Mouse (Mus musculus) forebrain, embryonic 11.5 days (tissue): ENCODE measurements around the gene Larp6. TPM values are rescaled to one million over a fixed set of nuclear protein-coding genes. Genes with fewer than 3 reads are reported as not detected.
A peak's percentile ranks its signal among the peaks of the same experiment; 100 is the strongest.

Source experiments
- ATAC-seq: fragments of 200-750 bp; cut with Nextera tagmentation; replicated peaks from 2 replicates; pipeline ENCODE4 v1.8.0; 2017; ENCODE audit warnings: moderate TSS enrichment; ENCODE audit not compliant: low FRiP score
- DNase-seq: peaks from one replicate; pipeline ENCODE4 v3.0.0-alpha.2; 2017; ENCODE audit warnings: low spot score
- H3K27ac ChIP-seq: fragments of 300-500 bp; sonication (generic); 2 replicates; pipeline ENCODE4 v1.5.1; 2014; ENCODE audit warnings: low read depth, low read length
- H3K27me3 ChIP-seq: fragments of 300-500 bp; sonication (generic); 2 replicates; pipeline ENCODE4 v1.6.1; 2014; ENCODE audit warnings: mild to moderate bottlenecking, low read length, mixed read lengths; ENCODE audit not compliant: control insufficient read depth, insufficient read depth
- H3K36me3 ChIP-seq: fragments of 300-500 bp; sonication (generic); 2 replicates; pipeline ENCODE4 v1.6.1; 2014; ENCODE audit warnings: mild to moderate bottlenecking, low read length, moderate library complexity, mixed read lengths; ENCODE audit not compliant: control insufficient read depth, insufficient read depth
- H3K4me1 ChIP-seq: fragments of 300-500 bp; sonication (generic); replicated peaks from 2 replicates; pipeline ENCODE4 v1.6.1; 2014; ENCODE audit warnings: low read length, mixed read lengths; ENCODE audit not compliant: control insufficient read depth, insufficient read depth
- H3K4me2 ChIP-seq: fragments of 300-500 bp; sonication (generic); 2 replicates; pipeline ENCODE4 v1.6.1; 2014; ENCODE audit warnings: low read depth, mild to moderate bottlenecking, low read length, moderate library complexity, mixed read lengths; ENCODE audit not compliant: severe bottlenecking
- H3K4me3 ChIP-seq: fragments of 300-500 bp; sonication (generic); 2 replicates; pipeline ENCODE4 v1.5.1; 2014; ENCODE audit warnings: low read depth, low read length
- H3K9ac ChIP-seq: fragments of 300-500 bp; sonication (generic); 2 replicates; pipeline ENCODE4 v1.6.1; 2014; ENCODE audit warnings: low read length
- H3K9me3 ChIP-seq: fragments of 300-500 bp; sonication (generic); 2 replicates; pipeline ENCODE4 v1.6.1; 2016; ENCODE audit warnings: low read length, mixed read lengths; ENCODE audit not compliant: control insufficient read depth
- WGBS: fragments of 180-500 bp; shearing (Covaris S2); extraction: QIAGEN DNeasy Blood & Tissue Kit; methylation state at CpG from one replicate; pipeline ENCODE4 v1.1.7; 2014; 5-methylcytosine and 5-hydroxymethylcytosine counted together
- polyA plus RNA-seq: library from polyadenylated mRNA; unstranded; fragments of >200 nt; fragmentation: Nextera tagmentation; extraction: Ambion mirVana; gene quantifications from 2 replicates; pipeline ENCODE4 v1.2.1, GENCODE M21; 2014

The Larp6 gene
- polyA plus RNA-seq, 1 experiment from 2014 or later: 1.4 TPM

- DNase-seq: no peak
- no peak overlapping the region for H3K4me2 ChIP-seq
These were observed 6.9 kb downstream of the Larp6 start for GRCm38 (mm10) chr9:60719687-60720086.

DNA sequence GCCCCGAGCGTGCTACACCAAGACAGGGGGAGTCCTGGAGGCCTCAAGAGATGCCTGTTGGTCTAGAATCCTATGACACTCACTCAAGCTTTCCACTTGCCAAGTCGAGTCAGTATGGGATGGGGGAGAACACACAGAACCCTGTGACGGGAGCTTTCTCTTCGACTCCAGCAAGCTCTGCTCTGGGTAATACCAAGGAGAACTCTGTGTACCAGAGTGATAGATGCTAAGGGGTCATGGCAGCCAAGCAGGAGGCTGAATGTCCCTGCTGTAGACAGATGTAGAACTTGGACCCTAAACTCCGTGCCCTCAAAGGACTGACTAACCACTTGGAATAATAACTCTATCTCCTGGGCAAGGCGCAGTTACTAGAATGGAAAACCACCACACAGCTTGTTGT, 12.2 kb downstream of the Larp6 start:
- ATAC-seq (no peak), DNase-seq (no peak)
- 89% methylated on average over 7 of the region's 7 CpGs for WGBS
- no peak overlapping the region for H3K9ac ChIP-seq
- H3K9me3 ChIP-seq: no peaks in the 10 kb centered on the region
- no peaks in the 10 kb centered on the region for H3K36me3 ChIP-seq
- H3K27ac ChIP-seq: no peak overlapping the region
- H3K27me3 ChIP-seq: no peaks in the 10 kb centered on the region
- no peaks in the 10 kb centered on the region for H3K4me1 ChIP-seq
- no peak overlapping the region for H3K4me3 ChIP-seq
- no peak overlapping the region for H3K4me2 ChIP-seq

More at GRCm38 (mm10) chr9:60719687-60720086, 6.9 kb downstream of the Larp6 start:
- Histone ChIP-seq H3K9ac (no peak overlapping the region), H3K4me3 (no peak overlapping the region), H3K4me1 (no peaks in the 10 kb centered on the region), H3K9me3 (no peaks in the 10 kb centered on the region), H3K27ac (no peak overlapping the region), H3K36me3 (no peaks in the 10 kb centered on the region), H3K27me3 (no peaks in the 10 kb centered on the region)
- ATAC-seq: no peak
- 82% methylated on average over 3 of the region's 3 CpGs for WGBS

GRCm38 (mm10) chr9:60734321-60734720, 21.5 kb downstream of the Larp6 start:
- 95% methylated on average over 2 of the region's 2 CpGs for WGBS
- no peaks in the 10 kb centered on the region for H3K4me1 ChIP-seq
- no peak overlapping the region for H3K4me3 ChIP-seq
- no peaks in the 10 kb centered on the region for H3K36me3 ChIP-seq
- H3K27ac ChIP-seq: no peak overlapping the region
- DNase-seq: no peak
- H3K27me3 ChIP-seq: no peaks in the 10 kb centered on the region
- H3K4me2 ChIP-seq: no peak overlapping the region
- H3K9ac ChIP-seq: no peak overlapping the region
- H3K9me3 ChIP-seq: no peaks in the 10 kb centered on the region
- no peak for ATAC-seq

DNA sequence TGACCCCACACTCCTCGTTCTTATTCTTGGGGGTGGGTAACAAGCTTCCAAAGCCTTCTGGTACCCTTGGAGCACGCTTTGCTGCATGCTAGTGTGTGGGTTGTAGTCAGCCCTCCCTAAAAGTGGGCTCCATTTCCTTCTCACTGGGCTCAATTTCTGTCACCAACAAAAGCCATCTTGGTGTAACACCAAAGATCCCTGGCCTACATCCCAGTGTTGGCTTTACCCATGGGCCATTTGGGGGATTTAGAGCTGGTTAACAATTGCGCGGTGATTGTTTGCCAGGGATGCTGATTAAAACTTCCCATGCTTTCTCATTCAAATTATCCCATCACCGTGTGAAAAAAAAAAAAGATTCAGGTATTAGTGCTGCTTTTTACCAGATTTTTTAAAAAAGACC, 26.3 kb downstream of the Larp6 start:
- ATAC-seq: no peak
- Histone ChIP-seq H3K4me1 (no peaks in the 10 kb centered on the region), H3K27ac (no peak overlapping the region), H3K4me2 (no peak overlapping the region), H3K27me3 (no peaks in the 10 kb centered on the region), H3K4me3 (no peak overlapping the region), H3K36me3 (no peaks in the 10 kb centered on the region), H3K9ac (no peak overlapping the region), H3K9me3 (no peaks in the 10 kb centered on the region)
- DNase-seq: no peak
- 85% methylated on average over 5 of the region's 5 CpGs for WGBS

- H3K27me3 ChIP-seq: no peaks in the 10 kb centered on the region
- no peaks in the 10 kb centered on the region for H3K4me1 ChIP-seq
- no peak for ATAC-seq
- WGBS: 84% methylated on average over 10 of the region's 10 CpGs
- H3K9me3 ChIP-seq: no peaks in the 10 kb centered on the region
- no peaks in the 10 kb centered on the region for H3K36me3 ChIP-seq
- H3K4me2 ChIP-seq: no peak overlapping the region
- no peak overlapping the region for H3K4me3 ChIP-seq
- no peak for DNase-seq
- no peak overlapping the region for H3K27ac ChIP-seq
- H3K9ac ChIP-seq: no peak overlapping the region
These were observed 28.6 kb downstream of the Larp6 start for GRCm38 (mm10) chr9:60741436-60741835.

DNA sequence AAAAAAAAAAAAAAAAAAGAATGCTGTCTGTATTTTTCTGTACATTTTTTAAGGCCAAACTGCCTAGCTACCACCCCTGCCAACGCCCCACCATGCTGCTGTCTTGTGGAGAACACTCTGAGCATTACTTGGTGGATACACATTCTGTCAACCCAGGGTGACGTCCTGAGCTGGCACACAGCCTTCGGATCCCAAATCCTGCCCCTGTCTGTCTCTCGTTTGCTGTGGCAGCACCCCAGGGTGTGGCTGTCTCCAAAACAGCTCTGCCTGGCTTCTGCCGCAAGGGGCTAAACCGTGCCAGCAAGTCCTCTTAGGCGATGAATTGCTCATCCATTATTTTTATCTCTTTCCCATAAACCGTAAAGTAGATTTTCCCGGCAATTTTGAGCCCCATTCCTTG, 29.7 kb downstream of the Larp6 start:
- H3K27ac ChIP-seq: no peak overlapping the region
- H3K4me2 ChIP-seq: no peak overlapping the region
- no peak for DNase-seq
- H3K4me1 ChIP-seq: no peaks in the 10 kb centered on the region
- no peak for ATAC-seq
- no peaks in the 10 kb centered on the region for H3K9me3 ChIP-seq
- H3K9ac ChIP-seq: no peak overlapping the region
- H3K4me3 ChIP-seq: no peak overlapping the region
- H3K27me3 ChIP-seq: no peaks in the 10 kb centered on the region
- 76% methylated on average over 9 of the region's 9 CpGs for WGBS
- H3K36me3 ChIP-seq: no peaks in the 10 kb centered on the region

- Histone ChIP-seq H3K9ac (no peak overlapping the region), H3K27me3 (no peaks in the 10 kb centered on the region), H3K4me3 (no peak overlapping the region), H3K4me2 (no peak overlapping the region), H3K4me1 (no peaks in the 10 kb centered on the region), H3K27ac (no peak overlapping the region), H3K36me3 (no peaks in the 10 kb centered on the region), H3K9me3 (no peaks in the 10 kb centered on the region)
- 71% methylated on average over 17 of the region's 17 CpGs for WGBS
- no peak for DNase-seq
- no peak for ATAC-seq
These were observed 30.6 kb downstream of the Larp6 start for GRCm38 (mm10) chr9:60743180-60743900.

- H3K9me3 ChIP-seq: 0 out of 2 replicates have a peak, but pooled peaks cover 2% of the 10 kb centered on the region
- no peak for ATAC-seq
- H3K4me1 ChIP-seq: no peaks in the 10 kb centered on the region
- H3K9ac ChIP-seq: no peak overlapping the region
- 50% methylated on average over 18 of the region's 18 CpGs for WGBS
- H3K27ac ChIP-seq: no peak overlapping the region
- DNase-seq: peak; percentile 72
- H3K4me2 ChIP-seq: no peak overlapping the region
- no peak overlapping the region for H3K4me3 ChIP-seq
- H3K36me3 ChIP-seq: no peaks in the 10 kb centered on the region
- no peaks in the 10 kb centered on the region for H3K27me3 ChIP-seq
These were observed 31.6 kb downstream of the Larp6 start for GRCm38 (mm10) chr9:60744171-60744969.
